Mouse (Mus musculus): ENCODE data around the gene BC025446. TPM values are rescaled to one million over a fixed set of nuclear protein-coding genes. Genes with fewer than 3 reads are reported as not detected.

The BC025446 gene
- polyA plus RNA-seq, 1 experiment from 2014 or later: 5.2 TPM

GRCm38 (mm10) chr15:75242756-75243640 is 26.8 kb downstream of the BC025446 start:
- Histone ChIP-seq H3K36me3 (ENCODE audit: control insufficient read depth, insufficient read depth) (no peaks in the 10 kb centered on the region), H3K4me2 (ENCODE audit: low read depth, low read length) (no peak overlapping the region), H3K9ac (ENCODE audit: low read depth, low read length) (no peak overlapping the region), H3K27me3 (ENCODE audit: control insufficient read depth, insufficient read depth, low read depth, low read length) (no peaks in the 10 kb centered on the region), H3K9me3 (replicated peaks; ENCODE audit: control insufficient read depth, low read length) (no peaks in the 10 kb centered on the region), H3K27ac (ENCODE audit: low read length) (no peak overlapping the region), H3K4me1 (ENCODE audit: control insufficient read depth, low read depth, low read length) (no peaks in the 10 kb centered on the region), H3K4me3 (ENCODE audit: low read depth, low read length) (no peak overlapping the region)
- WGBS (ENCODE audit: insufficient replicate concordance): 55% methylated on average over 3 of the region's 3 CpGs
- ATAC-seq (ENCODE audit: low read depth): no peak

DNA sequence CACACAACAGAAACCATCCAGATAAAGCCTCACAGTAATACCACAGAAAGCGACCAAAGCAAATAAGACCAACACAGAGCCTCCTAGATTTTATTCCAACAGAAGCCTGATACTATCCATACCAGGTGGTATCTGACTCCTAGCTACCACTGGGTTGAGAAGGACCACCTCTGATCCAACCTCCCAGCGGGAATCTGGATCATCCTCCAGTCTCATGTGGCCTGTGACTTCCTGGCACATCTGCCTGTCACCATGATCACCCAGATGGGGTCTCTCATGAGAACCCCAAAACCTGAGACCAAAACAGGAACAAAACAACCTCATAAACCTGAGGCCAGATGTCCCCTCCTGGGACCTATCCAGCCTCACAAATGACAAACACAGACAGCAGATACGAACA is 38.5 kb downstream of the BC025446 start:
- H3K9me3 ChIP-seq (replicated peaks; ENCODE audit: control insufficient read depth, low read length): no peaks in the 10 kb centered on the region
- H3K4me2 ChIP-seq (ENCODE audit: low read depth, low read length): no peak overlapping the region
- WGBS (ENCODE audit: insufficient replicate concordance): 55% methylated on average over 3 of the region's 3 CpGs
- no peak overlapping the region for H3K27ac ChIP-seq (ENCODE audit: low read length)
- no peak overlapping the region for H3K4me3 ChIP-seq (ENCODE audit: low read depth, low read length)
- ATAC-seq (ENCODE audit: low read depth): no peak
- no peaks in the 10 kb centered on the region for H3K36me3 ChIP-seq (ENCODE audit: control insufficient read depth, insufficient read depth)
- no peaks in the 10 kb centered on the region for H3K4me1 ChIP-seq (ENCODE audit: control insufficient read depth, low read depth, low read length)
- no peaks in the 10 kb centered on the region for H3K27me3 ChIP-seq (ENCODE audit: control insufficient read depth, insufficient read depth, low read depth, low read length)
- no peak overlapping the region for H3K9ac ChIP-seq (ENCODE audit: low read depth, low read length)

DNA sequence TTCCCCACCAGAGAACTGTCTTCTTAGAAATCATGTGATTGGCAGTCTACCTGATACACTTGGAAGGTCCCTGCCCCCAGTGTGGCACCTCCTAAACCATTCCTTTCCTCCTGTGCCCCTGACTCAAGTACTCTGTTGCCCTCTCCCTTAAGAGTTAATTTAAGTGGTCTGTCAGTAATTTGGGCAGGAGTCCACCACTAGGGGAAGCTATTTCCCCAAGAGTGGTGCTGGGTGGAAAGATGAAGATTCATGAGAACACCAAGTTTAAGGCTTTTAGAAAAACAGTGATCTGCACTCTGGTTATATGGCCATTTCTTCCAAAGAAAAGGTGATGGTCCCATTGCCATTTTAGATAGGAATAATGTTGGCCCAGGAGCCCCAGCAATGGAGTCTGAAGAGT is 49.7 kb downstream of the BC025446 start:
- H3K4me2 ChIP-seq (ENCODE audit: low read depth, low read length): no peak overlapping the region

GRCm38 (mm10) chr15:75266626-75267025 is 50.5 kb downstream of the BC025446 start:
- Histone ChIP-seq H3K9ac (ENCODE audit: low read depth, low read length) (no peak overlapping the region), H3K4me1 (ENCODE audit: control insufficient read depth, low read depth, low read length) (no peaks in the 10 kb centered on the region), H3K27me3 (ENCODE audit: control insufficient read depth, insufficient read depth, low read depth, low read length) (no peaks in the 10 kb centered on the region), H3K27ac (ENCODE audit: low read length) (no peak overlapping the region), H3K4me2 (ENCODE audit: low read depth, low read length) (no peak overlapping the region), H3K36me3 (ENCODE audit: control insufficient read depth, insufficient read depth) (no peaks in the 10 kb centered on the region), H3K9me3 (replicated peaks; ENCODE audit: control insufficient read depth, low read length) (no peaks in the 10 kb centered on the region), H3K4me3 (ENCODE audit: low read depth, low read length) (no peak overlapping the region)
- WGBS (ENCODE audit: insufficient replicate concordance): 47% methylated on average over 1 of the region's 1 CpGs
- ATAC-seq (ENCODE audit: low read depth): no peak

More for the DNA sequence above, 49.7 kb downstream of the BC025446 start:
- ATAC-seq (ENCODE audit: low read depth): no peak
- H3K27me3 ChIP-seq (ENCODE audit: control insufficient read depth, insufficient read depth, low read depth, low read length): no peaks in the 10 kb centered on the region
- H3K4me1 ChIP-seq (ENCODE audit: control insufficient read depth, low read depth, low read length): no peaks in the 10 kb centered on the region
- H3K4me3 ChIP-seq (ENCODE audit: low read depth, low read length): no peak overlapping the region
- no peak overlapping the region for H3K9ac ChIP-seq (ENCODE audit: low read depth, low read length)
- no peaks in the 10 kb centered on the region for H3K9me3 ChIP-seq (replicated peaks; ENCODE audit: control insufficient read depth, low read length)
- H3K36me3 ChIP-seq (ENCODE audit: control insufficient read depth, insufficient read depth): no peaks in the 10 kb centered on the region
- no peak overlapping the region for H3K27ac ChIP-seq (ENCODE audit: low read length)

DNA sequence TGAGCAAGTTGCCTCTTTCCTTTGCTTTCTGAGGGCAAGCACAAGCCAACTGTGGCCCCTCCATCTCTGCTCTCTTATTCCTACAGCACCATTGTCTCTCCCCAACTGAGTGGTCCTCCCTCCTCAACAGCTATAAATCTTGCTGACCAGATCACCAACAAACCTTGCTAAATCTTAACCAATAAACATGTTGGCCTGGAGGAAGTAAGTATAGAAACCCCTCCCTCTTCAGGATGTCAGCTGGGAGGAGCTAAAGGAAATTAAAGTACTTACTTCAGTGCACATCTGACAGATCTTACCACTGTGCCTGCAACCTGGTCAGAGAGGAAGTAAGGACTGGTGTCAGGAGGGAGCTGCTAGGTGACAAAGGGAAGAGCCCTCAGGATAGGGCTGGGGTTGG is 51.9 kb downstream of the BC025446 start, which contains the start of gene Ly6f:
Gene Ly6f (plus strand): TSS at position 301 of the 400 bp plus-strand sequence.
- Histone ChIP-seq H3K4me3 (ENCODE audit: low read depth, low read length) (no peak within 1 kb of the TSS), H3K4me1 (ENCODE audit: control insufficient read depth, low read depth, low read length) (no peaks in the 10 kb centered on the region), H3K4me2 (ENCODE audit: low read depth, low read length) (no peak within 1 kb of the TSS), H3K36me3 (ENCODE audit: control insufficient read depth, insufficient read depth) (no peaks in the 10 kb centered on the region), H3K9me3 (replicated peaks; ENCODE audit: control insufficient read depth, low read length) (no peaks in the 10 kb centered on the region), H3K27me3 (ENCODE audit: control insufficient read depth, insufficient read depth, low read depth, low read length) (no peaks in the 10 kb centered on the region), H3K27ac (ENCODE audit: low read length) (no peak within 1 kb of the TSS), H3K9ac (ENCODE audit: low read depth, low read length) (no peak within 1 kb of the TSS)
- no peak for ATAC-seq (ENCODE audit: low read depth)

GRCm38 (mm10) chr15:75268916-75269829 is 53.0 kb downstream of the BC025446 start:
- WGBS (ENCODE audit: insufficient replicate concordance): 58% methylated on average over 5 of the region's 5 CpGs
- no peak for ATAC-seq (ENCODE audit: low read depth)
- Histone ChIP-seq H3K4me3 (ENCODE audit: low read depth, low read length) (no peak overlapping the region), H3K4me1 (ENCODE audit: control insufficient read depth, low read depth, low read length) (no peaks in the 10 kb centered on the region), H3K36me3 (ENCODE audit: control insufficient read depth, insufficient read depth) (no peaks in the 10 kb centered on the region), H3K27me3 (ENCODE audit: control insufficient read depth, insufficient read depth, low read depth, low read length) (no peaks in the 10 kb centered on the region), H3K27ac (ENCODE audit: low read length) (no peak overlapping the region), H3K4me2 (ENCODE audit: low read depth, low read length) (no peak overlapping the region), H3K9ac (ENCODE audit: low read depth, low read length) (no peak overlapping the region), H3K9me3 (replicated peaks; ENCODE audit: control insufficient read depth, low read length) (no peaks in the 10 kb centered on the region)

DNA sequence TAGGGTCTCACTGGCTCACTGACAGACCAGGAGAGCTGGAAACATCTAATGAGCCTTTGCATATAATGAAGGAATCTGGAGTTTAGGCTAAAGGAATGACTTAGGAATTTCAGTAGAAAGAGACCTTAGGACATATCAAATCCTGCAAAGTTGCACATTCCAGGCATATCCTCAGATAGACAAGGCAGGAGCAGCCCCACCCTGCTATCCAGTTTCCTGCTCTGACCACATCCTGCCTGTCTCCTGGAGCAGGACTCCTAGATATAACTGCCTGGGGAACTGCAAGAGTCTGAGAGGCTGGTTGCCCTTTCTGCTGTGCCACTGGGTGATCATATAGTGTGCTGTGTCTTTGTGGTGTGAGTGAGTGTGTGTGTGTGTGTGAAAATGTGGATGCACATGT is 54.0 kb downstream of the BC025446 start:
- Histone ChIP-seq H3K9ac (ENCODE audit: low read depth, low read length) (no peak overlapping the region), H3K27ac (ENCODE audit: low read length) (no peak overlapping the region), H3K9me3 (replicated peaks; ENCODE audit: control insufficient read depth, low read length) (no peaks in the 10 kb centered on the region), H3K4me3 (ENCODE audit: low read depth, low read length) (no peak overlapping the region), H3K36me3 (ENCODE audit: control insufficient read depth, insufficient read depth) (no peaks in the 10 kb centered on the region), H3K27me3 (ENCODE audit: control insufficient read depth, insufficient read depth, low read depth, low read length) (no peaks in the 10 kb centered on the region), H3K4me1 (ENCODE audit: control insufficient read depth, low read depth, low read length) (no peaks in the 10 kb centered on the region), H3K4me2 (ENCODE audit: low read depth, low read length) (no peak overlapping the region)
- no peak for ATAC-seq (ENCODE audit: low read depth)

DNA sequence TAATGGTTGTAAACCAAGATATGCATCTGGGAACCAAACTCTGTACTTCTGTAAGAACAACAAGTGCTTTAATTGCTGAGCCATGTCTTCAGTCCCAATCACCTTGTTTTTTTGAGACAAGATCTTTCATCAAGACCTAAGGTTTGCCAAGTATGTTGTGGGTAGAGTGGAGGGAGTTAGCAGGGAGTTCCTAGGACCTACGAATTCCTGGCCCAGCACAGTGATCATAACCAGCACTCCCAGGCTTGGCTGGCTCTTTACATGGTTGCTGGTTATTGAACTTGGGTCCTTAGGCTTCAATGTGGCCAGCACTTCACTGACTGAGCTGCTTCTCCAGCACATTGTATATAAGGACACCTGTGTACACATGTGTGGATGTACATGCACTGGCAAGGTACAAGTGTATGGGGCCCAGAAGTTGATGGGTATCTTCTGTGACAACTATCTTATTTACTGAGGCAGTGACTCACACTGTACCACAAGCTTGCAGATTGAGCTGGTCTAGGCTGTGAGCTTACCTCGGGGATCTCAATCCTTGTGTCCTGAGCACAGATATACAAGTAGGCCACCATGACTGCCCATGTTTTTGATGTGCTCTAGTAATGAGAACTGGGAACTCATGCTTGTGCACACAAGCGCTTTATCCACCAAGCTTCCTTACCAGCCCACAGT is 54.7 kb downstream of the BC025446 start:
- Histone ChIP-seq H3K9ac (ENCODE audit: low read depth, low read length) (no peak overlapping the region), H3K4me3 (ENCODE audit: low read depth, low read length) (no peak overlapping the region), H3K27ac (ENCODE audit: low read length) (no peak overlapping the region), H3K27me3 (ENCODE audit: control insufficient read depth, insufficient read depth, low read depth, low read length) (no peaks in the 10 kb centered on the region), H3K36me3 (ENCODE audit: control insufficient read depth, insufficient read depth) (no peaks in the 10 kb centered on the region), H3K9me3 (replicated peaks; ENCODE audit: control insufficient read depth, low read length) (no peaks in the 10 kb centered on the region), H3K4me2 (ENCODE audit: low read depth, low read length) (no peak overlapping the region), H3K4me1 (ENCODE audit: control insufficient read depth, low read depth, low read length) (no peaks in the 10 kb centered on the region)
- WGBS (ENCODE audit: insufficient replicate concordance): 54% methylated on average over 3 of the region's 3 CpGs
- ATAC-seq (ENCODE audit: low read depth): no peak

Data from liver, embryonic 16.5 days (tissue).